ENCODE assay signal across 15 mouse cellular contexts in the genomic region with DNA sequence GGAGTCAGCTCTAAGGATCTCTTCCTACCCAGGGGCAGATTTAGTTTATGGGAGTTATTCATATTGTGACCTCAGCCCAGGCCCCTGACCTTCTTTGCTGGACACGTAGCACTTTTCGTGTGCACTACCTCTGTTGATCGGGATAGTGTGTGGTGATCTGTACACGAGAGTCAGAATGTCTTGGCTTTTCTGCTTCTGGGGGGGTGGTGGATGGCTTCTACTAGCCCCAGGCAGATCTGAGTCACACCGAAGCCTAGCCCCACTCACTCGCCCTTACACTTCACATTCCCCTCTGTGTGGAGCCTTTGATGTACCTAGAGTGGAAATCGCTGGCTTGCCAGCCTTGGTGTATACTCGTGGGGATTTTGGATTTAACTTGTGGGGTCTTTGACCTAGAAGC. TPM values are rescaled to one million over a fixed set of nuclear protein-coding genes. Genes with fewer than 3 reads are reported as not detected.
DNase-seq lines count a peak whose midpoint lies in the region; ATAC-seq and TF ChIP-seq lines count a peak whose summit lies in the region.
"Had no signal": no experiment of that assay in that cellular context is flagged by ENCODE, and none has a peak within 500 bp of the region (broad histone marks: within the 10 kb centered on the region; RNA-seq: fewer than 3 reads in every experiment).

No protein-coding gene starts in this region.

- no peak for TF ChIP-seq CTCF in intestine, postnatal 0 days (IDR thresholded peaks at IDR 0.05; ENCODE audit: low read depth)

- H3K4me3 ChIP-seq in intestine, embryonic 15.5 days (replicated peaks), result no peak overlapping the region
- H3K4me3 ChIP-seq in intestine, postnatal 0 days (ENCODE audit: low read depth, low read length), result no peak overlapping the region
- H3K4me3 ChIP-seq: embryonic facial prominence, embryonic 15.5 days; erythroblast, embryonic 14.5 days; forebrain, embryonic 10.5 days had no signal

- H3K27me3 ChIP-seq in intestine, embryonic 15.5 days (replicated peaks), result no peaks in the 10 kb centered on the region
- H3K27me3 ChIP-seq in intestine, postnatal 0 days (replicated peaks; ENCODE audit: control insufficient read depth, insufficient read depth, low read length), result no peaks in the 10 kb centered on the region
- H3K27me3 ChIP-seq: embryonic facial prominence, embryonic 15.5 days had no signal

- 0 out of 2 replicates have a peak overlapping the region, but pooled peaks have one; percentile 23 for H3K9ac ChIP-seq in intestine, embryonic 15.5 days
- no peak overlapping the region for H3K9ac ChIP-seq in intestine, postnatal 0 days (ENCODE audit: low read depth, low read length)
- H3K9ac ChIP-seq: embryonic facial prominence, embryonic 15.5 days had no signal

- H3K36me3 ChIP-seq in intestine, embryonic 15.5 days, result no peaks in the 10 kb centered on the region
- peaks cover 9% of the 10 kb centered on the region for H3K36me3 ChIP-seq in intestine, postnatal 0 days (ENCODE audit: control insufficient read depth, insufficient read depth)

- WGBS in intestine, embryonic 15.5 days, result 75% methylated on average over 8 of the region's 8 CpGs
- WGBS in intestine, postnatal 0 days, result 85% methylated on average over 8 of the region's 8 CpGs

- peaks cover 33% of the 10 kb centered on the region for H3K4me1 ChIP-seq in intestine, embryonic 15.5 days (replicated peaks)
- peaks cover 14% of the 10 kb centered on the region; the same call in 1 of the 2 replicates for H3K4me1 ChIP-seq in intestine, postnatal 0 days (replicated peaks; ENCODE audit: control insufficient read depth, insufficient read depth, low read length)

- no peak for ATAC-seq in intestine, embryonic 15.5 days
- no peak for ATAC-seq in intestine, postnatal 0 days
- ATAC-seq: activated CD4-positive, CD25-positive, alpha-beta regulatory T cell, adult 4 months had no signal

- DNase-seq in cerebellum, adult 9-10 months, result peak; percentile 22
- DNase-seq in cerebellum, postnatal 25 days, result no peak
- DNase-seq in right cerebral cortex, postnatal 14 days, result peak; percentile 2
- no peak for DNase-seq in right cerebral cortex, postnatal 10 days (ENCODE audit: low spot score in 2 of 2)
- no peak for DNase-seq in layer of hippocampus, postnatal 14 days (ENCODE audit: low spot score in 2 of 2)
- DNase-seq: gastrocnemius, adult 2 months; gastrocnemius, postnatal 36 days; heart, adult 11 months; heart, postnatal 10 days had no signal

- H3K27ac ChIP-seq in intestine, embryonic 15.5 days, result no peak overlapping the region
- no peak overlapping the region for H3K27ac ChIP-seq in intestine, postnatal 0 days (ENCODE audit: low read depth, low read length)
- H3K27ac ChIP-seq: embryonic facial prominence, embryonic 15.5 days; gastrocnemius, adult 2 months had no signal

- H3K4me2 ChIP-seq in intestine, embryonic 15.5 days (replicated peaks), result no peak overlapping the region
- no peak overlapping the region for H3K4me2 ChIP-seq in intestine, postnatal 0 days (replicated peaks; ENCODE audit: low read depth)
- H3K4me2 ChIP-seq: embryonic facial prominence, embryonic 15.5 days had no signal

- no peaks in the 10 kb centered on the region for H3K9me3 ChIP-seq in intestine, embryonic 15.5 days
- H3K9me3 ChIP-seq in intestine, postnatal 0 days (ENCODE audit: control insufficient read depth), result no peaks in the 10 kb centered on the region
- H3K9me3 ChIP-seq: embryonic facial prominence, embryonic 15.5 days; forebrain, embryonic 10.5 days had no signal

RNA-seq across cellular contexts. Expression of a gene that starts 12.5 kb away (rescaled TPM):
- polyA plus RNA-seq in intestine, embryonic 15.5 days (2015; fragmentation: Nextera tagmentation; extraction: Ambion mirVana), result 5.1 and 5.4 TPM in 2 replicates
- 6.1 and 8.9 TPM in 2 replicates for polyA plus RNA-seq in intestine, postnatal 0 days (2015; fragmentation: Nextera tagmentation; extraction: Ambion mirVana)
- 10 to 100 TPM; 36.6 to 36.7 TPM for total RNA-seq in layer of hippocampus, postnatal 14 days (2021)

RNA-seq across cellular contexts. Expression of a gene that starts 13.6 kb away (rescaled TPM):
- 21.0 and 21.3 TPM in 2 replicates for polyA plus RNA-seq in intestine, embryonic 15.5 days (2015; fragmentation: Nextera tagmentation; extraction: Ambion mirVana)
- polyA plus RNA-seq in intestine, postnatal 0 days (2015; fragmentation: Nextera tagmentation; extraction: Ambion mirVana), result 6.7 and 7.4 TPM in 2 replicates
- total RNA-seq in layer of hippocampus, postnatal 14 days (2021), result 1 to 10 TPM; 2.5 to 3.2 TPM

RNA-seq across cellular contexts. Expression of a gene that starts 51.0 kb away (rescaled TPM):
- 43.7 and 46.2 TPM in 2 replicates for polyA plus RNA-seq in intestine, embryonic 15.5 days (2015; fragmentation: Nextera tagmentation; extraction: Ambion mirVana)
- 13.4 and 14.2 TPM in 2 replicates for polyA plus RNA-seq in intestine, postnatal 0 days (2015; fragmentation: Nextera tagmentation; extraction: Ambion mirVana)
- 100 to 1,000 TPM in 1 of 2 experiments, 10 to 100 TPM in 1; 97.2 to 126 TPM for total RNA-seq in layer of hippocampus, postnatal 14 days (2021)

Comparison
In these comparisons a context has a peak if more than half of its experiments do, and no peak if none do; other contexts are left out.
1. DNase-seq: peak in cerebellum, adult 9-10 months (single experiment) and right cerebral cortex, postnatal 14 days (single experiment); none in cerebellum, postnatal 25 days (0 of 2), right cerebral cortex, postnatal 10 days (0 of 2) and layer of hippocampus, postnatal 14 days (0 of 2).